Mouse (Mus musculus) stomach, postnatal 0 days (tissue): ENCODE measurements at regions not wholly inside any gene's neighbourhood (a gene's known extent, or its start where the extent isn't known, plus 50 kb on each side); places are given as distances from the start of the nearest gene placed in this dataset.

Experiments
- CTCF ChIP-seq: IDR thresholded peaks from 2 replicates; pipeline ENCODE4 v1.5.1; 2016; ENCODE audit warnings: antibody characterized with exemption, low read depth, mild to moderate bottlenecking, moderate library complexity
- EP300 ChIP-seq: optimal IDR thresholded peaks from 2 replicates; pipeline ENCODE3; 2016; ENCODE audit warnings: antibody characterized with exemption

- no peak for TF ChIP-seq CTCF
- TF ChIP-seq EP300, result no peak
These were observed 81.7 kb downstream of the Slc35b3 start for GRCm38 (mm10) chr13:38878718-38879669.
